Mouse (Mus musculus): ENCODE results near the gene Rps12. TPM values are rescaled to one million over a fixed set of nuclear protein-coding genes. Genes with fewer than 3 reads are reported as not detected.
A peak's percentile ranks its signal among the peaks of the same experiment; 100 is the strongest.
"Not testable (repeated sequence)": the region's sequence is repeated elsewhere in the genome, so short reads cannot be mapped to it uniquely, and the experiment has no call there.

The Rps12 gene
- polyA plus RNA-seq, 1 experiment from 2014 or later = 195 TPM

- H3K4me2 ChIP-seq (replicated peaks) = no peak overlapping the region
- H3K27me3 ChIP-seq (replicated peaks) = no peaks in the 10 kb centered on the region
- H3K27ac ChIP-seq = no peak overlapping the region
- no peak overlapping the region for H3K4me3 ChIP-seq (replicated peaks)
- peak; percentile 47; the same call in 1 of the 2 replicates for ATAC-seq
- H3K9ac ChIP-seq = no peak overlapping the region
- 6% methylated on average over 3 of the region's 3 CpGs for WGBS
- H3K9me3 ChIP-seq = no peaks in the 10 kb centered on the region
- H3K36me3 ChIP-seq = peaks cover 6% of the 10 kb centered on the region; the same call in 1 of the 2 replicates
- 0 out of 2 replicates have a peak, but pooled peaks cover 7% of the 10 kb centered on the region for H3K4me1 ChIP-seq (replicated peaks)
Measured at GRCm38 (mm10) chr10:23799933-23800332, 12.9 kb upstream of the Rps12 start.

GRCm38 (mm10) chr10:23798142-23798541 is 11.1 kb upstream of the Rps12 start:
- Histone ChIP-seq H3K36me3 (no peaks in the 10 kb centered on the region), H3K4me1 (replicated peaks) (0 out of 2 replicates have a peak, but pooled peaks cover 7% of the 10 kb centered on the region), H3K4me2 (replicated peaks) (0 out of 2 replicates have a peak overlapping the region, but pooled peaks have one; percentile 59), H3K4me3 (replicated peaks) (no peak overlapping the region), H3K27me3 (replicated peaks) (no peaks in the 10 kb centered on the region), H3K9ac (no peak overlapping the region), H3K9me3 (no peaks in the 10 kb centered on the region), H3K27ac (no peak overlapping the region)
- 69% methylated on average over 1 of the region's 1 CpGs for WGBS
- ATAC-seq = no peak

- no peak for ATAC-seq
- no peak overlapping the region for H3K9ac ChIP-seq
Measured at GRCm38 (mm10) chr10:23797606-23798005, 10.5 kb upstream of the Rps12 start.

GRCm38 (mm10) chr10:23796551-23797503 is 9.8 kb upstream of the Rps12 start, which contains the start of gene Slc18b1:
TSS of gene Slc18b1 (plus strand) at chr10:23796986.
- H3K27ac ChIP-seq = no peak within 1 kb of the TSS
- H3K9ac ChIP-seq = peak within 1 kb of the TSS; percentile 67
- H3K4me3 ChIP-seq (replicated peaks) = peak within 1 kb of the TSS; percentile 50
- 6% methylated on average over 43 of the region's 43 CpGs for WGBS
- peak within 1 kb of the TSS; percentile 59 for H3K4me2 ChIP-seq (replicated peaks)
- H3K27me3 ChIP-seq (replicated peaks) = no peaks in the 10 kb centered on the region
- H3K9me3 ChIP-seq = no peaks in the 10 kb centered on the region
- 0 out of 2 replicates have a peak, but pooled peaks cover 7% of the 10 kb centered on the region for H3K4me1 ChIP-seq (replicated peaks)
- H3K36me3 ChIP-seq = no peaks in the 10 kb centered on the region
- peak; percentile 73 for ATAC-seq

More at GRCm38 (mm10) chr10:23797606-23798005, 10.5 kb upstream of the Rps12 start:
- Histone ChIP-seq H3K9me3 (no peaks in the 10 kb centered on the region), H3K36me3 (no peaks in the 10 kb centered on the region), H3K27ac (no peak overlapping the region), H3K4me1 (replicated peaks) (0 out of 2 replicates have a peak, but pooled peaks cover 7% of the 10 kb centered on the region), H3K4me3 (replicated peaks) (peak overlapping the region; percentile 50; the same call in 1 of the 2 replicates), H3K4me2 (replicated peaks) (peak overlapping the region; percentile 59), H3K27me3 (replicated peaks) (no peaks in the 10 kb centered on the region)
- 27% methylated on average over 3 of the region's 3 CpGs for WGBS

GRCm38 (mm10) chr10:23795871-23796520 is 8.9 kb upstream of the Rps12 start:
- peak overlapping the region; percentile 59 for H3K4me2 ChIP-seq (replicated peaks)
- 0 out of 2 replicates have a peak, but pooled peaks have one; percentile 2 for ATAC-seq
- H3K27me3 ChIP-seq (replicated peaks) = no peaks in the 10 kb centered on the region
- no peak overlapping the region for H3K4me3 ChIP-seq (replicated peaks)
- no peak overlapping the region for H3K27ac ChIP-seq
- WGBS = 71% methylated on average over 9 of the region's 9 CpGs
- H3K4me1 ChIP-seq (replicated peaks) = 0 out of 2 replicates have a peak, but pooled peaks cover 7% of the 10 kb centered on the region
- H3K36me3 ChIP-seq = no peaks in the 10 kb centered on the region
- no peak overlapping the region for H3K9ac ChIP-seq
- no peaks in the 10 kb centered on the region for H3K9me3 ChIP-seq

- H3K4me2 ChIP-seq (replicated peaks) = peak overlapping the region; percentile 65
- peaks cover 11% of the 10 kb centered on the region for H3K36me3 ChIP-seq
- no peaks in the 10 kb centered on the region for H3K9me3 ChIP-seq
- 6% methylated on average over 8 of the region's 8 CpGs for WGBS
- H3K4me3 ChIP-seq (replicated peaks) = peak overlapping the region; percentile 81
- H3K4me1 ChIP-seq (replicated peaks) = peaks cover 11% of the 10 kb centered on the region; the same call in 1 of the 2 replicates
- peak overlapping the region; percentile 71 for H3K9ac ChIP-seq
- peak overlapping the region; percentile 92 for H3K27ac ChIP-seq
- H3K27me3 ChIP-seq (replicated peaks) = no peaks in the 10 kb centered on the region
- ATAC-seq = no peak
Measured at GRCm38 (mm10) chr10:23788056-23788600, 1.1 kb upstream of the Rps12 start.

- H3K9me3 ChIP-seq; H3K27me3 ChIP-seq (replicated peaks): not testable (repeated sequence)
- Histone ChIP-seq H3K9ac (peak overlapping the region; percentile 90), H3K4me1 (replicated peaks) (peaks cover 11% of the 10 kb centered on the region; the same call in 1 of the 2 replicates), H3K27ac (peak overlapping the region; percentile 67), H3K36me3 (peaks cover 14% of the 10 kb centered on the region), H3K4me3 (replicated peaks) (peak overlapping the region; percentile 81), H3K4me2 (replicated peaks) (peak overlapping the region; percentile 56)
- peak; percentile 35 for ATAC-seq
- WGBS = 0% methylated on average over 23 of the region's 23 CpGs
Measured at GRCm38 (mm10) chr10:23786631-23787038, 440 bp downstream of the Rps12 start.

GRCm38 (mm10) chr10:23786040-23786439 is 1.0 kb downstream of the Rps12 start:
- WGBS = 1% methylated on average over 4 of the region's 4 CpGs
- no peaks in the 10 kb centered on the region for H3K27me3 ChIP-seq (replicated peaks)
- no peak for ATAC-seq
- H3K4me3 ChIP-seq (replicated peaks) = peak overlapping the region; percentile 81
- peaks cover 11% of the 10 kb centered on the region; the same call in 1 of the 2 replicates for H3K4me1 ChIP-seq (replicated peaks)
- peaks cover 14% of the 10 kb centered on the region for H3K36me3 ChIP-seq
- H3K9me3 ChIP-seq = no peaks in the 10 kb centered on the region
- H3K27ac ChIP-seq = peak overlapping the region; percentile 67; the same call in 1 of the 2 replicates
- peak overlapping the region; percentile 90 for H3K9ac ChIP-seq
- H3K4me2 ChIP-seq (replicated peaks) = peak overlapping the region; percentile 56

- H3K27me3 ChIP-seq (replicated peaks); ATAC-seq; H3K9me3 ChIP-seq: not testable (repeated sequence)
- peak overlapping the region; percentile 67; the same call in 1 of the 2 replicates for H3K27ac ChIP-seq
- H3K4me2 ChIP-seq (replicated peaks) = peak overlapping the region; percentile 56
- H3K36me3 ChIP-seq = peaks cover 14% of the 10 kb centered on the region
- H3K4me3 ChIP-seq (replicated peaks) = peak overlapping the region; percentile 81
- 47% methylated on average over 7 of the region's 7 CpGs for WGBS
- peak overlapping the region; percentile 90 for H3K9ac ChIP-seq
- H3K4me1 ChIP-seq (replicated peaks) = peaks cover 11% of the 10 kb centered on the region; the same call in 1 of the 2 replicates
Measured at GRCm38 (mm10) chr10:23785599-23785998, 1.5 kb downstream of the Rps12 start.

- Histone ChIP-seq H3K4me1 (replicated peaks) (peaks cover 11% of the 10 kb centered on the region; the same call in 1 of the 2 replicates), H3K27me3 (replicated peaks) (no peaks in the 10 kb centered on the region), H3K27ac (no peak overlapping the region), H3K36me3 (peaks cover 14% of the 10 kb centered on the region), H3K9ac (no peak overlapping the region), H3K9me3 (no peaks in the 10 kb centered on the region), H3K4me2 (replicated peaks) (no peak overlapping the region), H3K4me3 (replicated peaks) (no peak overlapping the region)
- WGBS = 50% methylated on average over 2 of the region's 2 CpGs
- no peak for ATAC-seq
Measured at GRCm38 (mm10) chr10:23784121-23784520, 3.0 kb downstream of the Rps12 start.

- Histone ChIP-seq H3K36me3 (peaks cover 14% of the 10 kb centered on the region), H3K4me2 (replicated peaks) (no peak overlapping the region), H3K27me3 (replicated peaks) (no peaks in the 10 kb centered on the region), H3K4me1 (replicated peaks) (peaks cover 11% of the 10 kb centered on the region; the same call in 1 of the 2 replicates), H3K9ac (no peak overlapping the region), H3K4me3 (replicated peaks) (no peak overlapping the region), H3K27ac (no peak overlapping the region), H3K9me3 (no peaks in the 10 kb centered on the region)
- WGBS = 27% methylated on average over 2 of the region's 2 CpGs
- ATAC-seq = no peak
Measured at GRCm38 (mm10) chr10:23783493-23783884, 3.6 kb downstream of the Rps12 start.

Measured in intestine, embryonic 15.5 days (tissue).